Mouse (Mus musculus) heart, embryonic 15.5 days (tissue): ENCODE data around the gene Tekt3. TPM values are rescaled to one million over a fixed set of nuclear protein-coding genes. Genes with fewer than 3 reads are reported as not detected.

Experiments
- ATAC-seq: fragments of 200-750 bp; cut with Nextera tagmentation; replicated peaks from 2 replicates; pipeline ENCODE4 v1.8.0; 2017; ENCODE audit warnings: low read depth, moderate TSS enrichment; ENCODE audit not compliant: insufficient number of reproducible peaks, insufficient read depth, low FRiP score
- H3K27ac ChIP-seq: fragments of 300-500 bp; sonication (generic); 2 replicates; pipeline ENCODE4 v1.5.1; 2015; ENCODE audit warnings: mild to moderate bottlenecking, inconsistent platforms
- H3K27me3 ChIP-seq: fragments of 300-500 bp; sonication (generic); 2 replicates; pipeline ENCODE4 v1.6.1; 2015; ENCODE audit warnings: inconsistent platforms
- H3K36me3 ChIP-seq: fragments of 300-500 bp; sonication (generic); 2 replicates; pipeline ENCODE4 v1.6.1; 2015; ENCODE audit warnings: mild to moderate bottlenecking, inconsistent platforms
- H3K4me1 ChIP-seq: fragments of 300-500 bp; sonication (generic); replicated peaks from 2 replicates; pipeline ENCODE4 v1.6.1; 2015; ENCODE audit warnings: inconsistent platforms
- H3K4me2 ChIP-seq: fragments of 300-500 bp; sonication (generic); 2 replicates; pipeline ENCODE4 v1.6.1; 2015; ENCODE audit warnings: inconsistent platforms, mild to moderate bottlenecking, moderate library complexity
- H3K4me3 ChIP-seq: fragments of 300-500 bp; sonication (generic); 2 replicates; pipeline ENCODE4 v1.5.1; 2015; ENCODE audit warnings: mild to moderate bottlenecking, inconsistent platforms
- H3K9ac ChIP-seq: fragments of 300-500 bp; sonication (generic); 2 replicates; pipeline ENCODE4 v1.6.1; 2015; ENCODE audit warnings: mild to moderate bottlenecking, inconsistent platforms
- H3K9me3 ChIP-seq: fragments of 300-500 bp; sonication (generic); replicated peaks from 2 replicates; pipeline ENCODE4 v1.6.1; 2016; ENCODE audit warnings: inconsistent platforms
- WGBS: fragments of 180-500 bp; shearing (Covaris S2); methylation state at CpG from one replicate; pipeline ENCODE4 v1.1.7; 2015; ENCODE audit warnings: mixed read lengths; 5-methylcytosine and 5-hydroxymethylcytosine counted together
- polyA plus RNA-seq: library from polyadenylated mRNA; unstranded; fragments of >200 nt; fragmentation: Nextera tagmentation; extraction: Ambion mirVana; gene quantifications from 2 replicates; pipeline ENCODE4 v1.2.1, GENCODE M21; 2015

Gene Tekt3
- polyA plus RNA-seq, 1 experiment from 2014 or later, result not detected

DNA sequence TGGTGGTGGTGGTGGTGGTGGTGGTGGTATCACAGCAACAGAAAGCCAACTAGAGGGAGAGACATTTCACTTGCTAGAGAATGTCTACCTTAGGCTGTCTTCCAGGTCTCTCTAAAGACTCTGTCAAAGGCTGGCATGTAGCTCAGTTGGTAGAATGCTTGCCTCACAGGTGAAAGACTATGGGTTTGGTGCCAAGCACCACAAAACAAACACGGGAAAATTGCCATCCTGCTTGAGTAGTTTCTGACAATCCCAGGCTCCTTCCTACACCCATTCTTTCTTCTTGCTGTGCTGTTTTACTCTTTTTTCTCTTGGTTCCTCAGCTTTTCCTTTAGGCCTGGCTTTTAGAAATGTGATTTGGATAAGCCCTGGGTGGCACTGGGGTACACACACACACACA, 5.1 kb downstream of the Tekt3 start:
- no peaks in the 10 kb centered on the region; the same call in 1 of the 2 replicates for H3K4me1 ChIP-seq

DNA sequence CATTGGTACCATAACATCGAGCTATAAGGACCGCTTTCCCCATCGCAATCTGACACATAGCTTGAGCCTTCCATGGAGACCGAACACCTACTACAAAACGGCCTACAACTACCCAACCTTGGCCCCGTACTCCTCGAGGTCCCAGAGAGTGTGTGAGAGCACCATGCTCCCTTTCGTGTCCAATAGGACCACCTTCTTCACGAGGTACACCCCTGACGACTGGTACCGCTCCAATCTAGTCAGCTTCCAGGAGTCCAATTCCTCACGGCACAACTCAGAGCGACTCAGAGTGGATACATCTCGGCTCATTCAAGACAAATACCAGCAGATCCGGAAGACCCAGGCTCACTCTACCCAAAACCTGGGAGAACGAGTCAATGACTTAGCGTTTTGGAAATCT, 8.6 kb downstream of the Tekt3 start:
- Histone ChIP-seq H3K9ac (no peak overlapping the region), H3K4me1 (no peaks in the 10 kb centered on the region), H3K36me3 (no peaks in the 10 kb centered on the region), H3K27ac (no peak overlapping the region), H3K4me2 (no peak overlapping the region), H3K4me3 (no peak overlapping the region), H3K27me3 (no peaks in the 10 kb centered on the region), H3K9me3 (no peaks in the 10 kb centered on the region)
- 89% methylated on average over 17 of the region's 17 CpGs for whole genome bisulfite sequencing
- ATAC-seq, result no peak

More for the DNA sequence above, 5.1 kb downstream of the Tekt3 start:
- Histone ChIP-seq H3K4me3 (no peak overlapping the region), H3K27me3 (0 out of 2 replicates have a peak, but pooled peaks cover 3% of the 10 kb centered on the region), H3K4me2 (no peak overlapping the region), H3K27ac (no peak overlapping the region), H3K36me3 (no peaks in the 10 kb centered on the region), H3K9me3 (no peaks in the 10 kb centered on the region), H3K9ac (no peak overlapping the region)
- ATAC-seq, result no peak
- WGBS, result 64% methylated on average over 1 of the region's 1 CpGs

DNA sequence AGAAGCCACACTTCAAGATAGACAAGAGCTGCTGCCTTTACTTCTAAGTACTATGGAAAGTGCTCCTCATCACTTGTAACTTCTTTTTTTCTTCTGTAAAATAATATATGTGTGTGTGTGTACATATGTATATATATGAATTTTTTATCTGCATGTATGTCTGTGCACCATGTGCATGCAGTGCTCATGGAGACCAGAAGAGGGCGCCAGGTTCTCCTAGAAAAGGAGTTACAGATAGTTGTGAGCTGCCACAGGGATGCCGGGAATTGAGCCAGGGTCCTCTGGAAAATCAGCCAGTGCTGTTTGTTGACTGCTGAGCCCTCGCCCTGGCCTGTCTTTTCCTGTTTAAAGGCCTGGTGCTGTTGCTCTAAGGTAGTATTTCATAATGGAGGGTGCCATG, 23.1 kb downstream of the Tekt3 start:
- no peak overlapping the region for H3K9ac ChIP-seq
- no peak overlapping the region for H3K4me2 ChIP-seq
- H3K36me3 ChIP-seq, result no peaks in the 10 kb centered on the region
- WGBS, result 85% methylated on average over 3 of the region's 3 CpGs
- H3K4me1 ChIP-seq, result no peaks in the 10 kb centered on the region
- H3K4me3 ChIP-seq, result no peak overlapping the region
- no peaks in the 10 kb centered on the region for H3K9me3 ChIP-seq
- no peaks in the 10 kb centered on the region; the same call in 1 of the 2 replicates for H3K27me3 ChIP-seq
- H3K27ac ChIP-seq, result no peak overlapping the region
- no peak for ATAC-seq

DNA sequence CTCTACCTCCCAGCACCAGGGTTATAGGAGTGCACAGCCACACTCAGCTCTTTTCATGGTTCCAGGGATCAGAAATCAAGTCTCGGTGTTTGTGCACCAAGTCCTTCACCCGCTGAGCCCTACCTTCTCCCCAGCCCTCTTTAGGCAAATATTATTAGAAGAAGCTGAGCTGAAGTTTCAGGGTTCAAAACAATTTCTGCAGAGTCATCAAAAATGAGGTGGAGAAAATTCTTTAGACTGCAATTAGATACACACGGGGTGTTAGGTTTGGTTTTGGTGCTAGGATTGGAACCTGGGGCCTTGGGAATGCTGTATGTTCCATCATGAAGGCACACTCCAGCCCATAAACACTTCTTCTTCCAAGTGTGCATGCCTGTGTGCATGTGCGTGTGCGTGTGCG, 27.2 kb downstream of the Tekt3 start:
- no peak overlapping the region for H3K27ac ChIP-seq
- 0 out of 2 replicates have a peak, but pooled peaks cover 2% of the 10 kb centered on the region for H3K4me1 ChIP-seq
- no peak overlapping the region for H3K4me2 ChIP-seq
- H3K4me3 ChIP-seq, result no peak overlapping the region
- H3K27me3 ChIP-seq, result no peaks in the 10 kb centered on the region; the same call in 1 of the 2 replicates
- no peak overlapping the region for H3K9ac ChIP-seq
- H3K9me3 ChIP-seq, result no peaks in the 10 kb centered on the region
- no peaks in the 10 kb centered on the region for H3K36me3 ChIP-seq
- WGBS, result 87% methylated on average over 6 of the region's 6 CpGs
- no peak for ATAC-seq

DNA sequence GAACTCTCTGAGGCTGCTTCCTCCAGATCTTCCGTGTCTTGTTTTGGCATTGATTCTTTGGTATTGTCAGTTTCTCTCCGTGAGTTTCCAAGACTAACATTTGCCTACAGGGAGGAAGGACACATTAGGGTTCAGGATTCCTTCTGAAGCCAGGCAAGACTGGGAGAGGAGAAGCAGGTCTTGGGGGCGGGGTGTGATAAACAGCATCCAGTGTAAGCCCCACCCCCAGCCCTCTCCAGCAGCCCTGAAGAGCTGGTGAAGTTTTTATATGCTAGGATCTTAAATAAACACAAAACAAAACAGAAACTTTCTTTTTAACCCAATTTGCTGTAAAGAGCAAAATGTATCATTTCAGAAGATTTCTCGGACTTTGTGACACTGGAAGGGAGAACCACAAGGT, 28.8 kb downstream of the Tekt3 start:
- H3K4me2 ChIP-seq, result no peak overlapping the region
- ATAC-seq, result no peak

DNA sequence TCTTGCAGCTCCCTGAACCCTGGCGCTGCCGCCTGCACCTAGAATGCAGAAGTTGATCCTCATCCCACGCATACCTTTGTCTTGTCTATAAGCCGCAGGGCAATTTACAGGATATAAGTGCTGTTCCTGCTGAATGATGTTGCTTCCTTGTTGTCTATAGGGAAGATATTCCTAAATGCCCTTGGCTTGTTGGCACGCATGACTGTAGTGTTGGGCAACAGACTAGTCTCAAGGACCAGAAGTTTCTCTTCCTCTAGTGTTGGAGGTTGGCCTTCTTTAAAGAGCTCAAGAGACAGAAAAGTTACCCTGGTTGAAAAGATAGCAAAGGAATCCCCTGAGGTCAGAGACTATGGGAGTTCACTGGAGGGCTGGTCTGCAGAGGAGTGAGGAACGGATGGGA, 29.5 kb downstream of the Tekt3 start:
- H3K9ac ChIP-seq, result no peak overlapping the region
- no peak overlapping the region for H3K4me3 ChIP-seq
- no peaks in the 10 kb centered on the region for H3K9me3 ChIP-seq
- H3K4me2 ChIP-seq, result no peak overlapping the region
- no peak overlapping the region for H3K27ac ChIP-seq
- H3K4me1 ChIP-seq, result 0 out of 2 replicates have a peak, but pooled peaks cover 2% of the 10 kb centered on the region
- 78% methylated on average over 6 of the region's 6 CpGs for WGBS
- ATAC-seq, result no peak
- no peaks in the 10 kb centered on the region; the same call in 1 of the 2 replicates for H3K27me3 ChIP-seq
- no peaks in the 10 kb centered on the region for H3K36me3 ChIP-seq

More for the DNA sequence above, 28.8 kb downstream of the Tekt3 start:
- H3K27me3 ChIP-seq, result no peaks in the 10 kb centered on the region; the same call in 1 of the 2 replicates
- 0 out of 2 replicates have a peak, but pooled peaks cover 2% of the 10 kb centered on the region for H3K4me1 ChIP-seq
- no peak overlapping the region for H3K4me3 ChIP-seq
- no peaks in the 10 kb centered on the region for H3K36me3 ChIP-seq
- no peaks in the 10 kb centered on the region for H3K9me3 ChIP-seq
- H3K27ac ChIP-seq, result no peak overlapping the region
- H3K9ac ChIP-seq, result no peak overlapping the region
- WGBS, result 35% methylated on average over 4 of the region's 4 CpGs

DNA sequence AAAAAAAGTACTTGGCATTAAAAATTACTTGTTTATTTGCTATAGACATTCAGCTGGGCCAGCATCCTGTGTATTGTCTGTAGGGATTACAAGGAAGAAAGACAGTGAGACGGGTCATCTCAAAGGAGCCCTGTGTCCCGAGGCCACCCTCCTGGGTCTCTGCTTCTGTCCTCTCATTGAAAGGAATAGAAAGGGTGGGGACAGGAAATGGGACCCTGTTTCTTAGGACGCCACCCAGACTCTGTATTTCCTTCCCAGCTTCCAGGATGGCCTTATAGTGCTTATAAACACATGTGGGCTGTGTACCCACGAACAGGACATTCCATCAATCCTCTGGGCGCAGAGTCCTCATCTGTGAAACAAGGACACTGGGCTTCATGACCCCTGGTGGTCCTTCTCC, 30.8 kb downstream of the Tekt3 start:
- no peaks in the 10 kb centered on the region for H3K27me3 ChIP-seq
- no peak overlapping the region for H3K9ac ChIP-seq
- H3K4me2 ChIP-seq, result no peak overlapping the region
- 0 out of 2 replicates have a peak, but pooled peaks cover 2% of the 10 kb centered on the region for H3K4me1 ChIP-seq
- H3K27ac ChIP-seq, result no peak overlapping the region
- no peak for ATAC-seq
- H3K4me3 ChIP-seq, result no peak overlapping the region
- 70% methylated on average over 5 of the region's 5 CpGs for WGBS
- H3K36me3 ChIP-seq, result no peaks in the 10 kb centered on the region
- H3K9me3 ChIP-seq, result no peaks in the 10 kb centered on the region

DNA sequence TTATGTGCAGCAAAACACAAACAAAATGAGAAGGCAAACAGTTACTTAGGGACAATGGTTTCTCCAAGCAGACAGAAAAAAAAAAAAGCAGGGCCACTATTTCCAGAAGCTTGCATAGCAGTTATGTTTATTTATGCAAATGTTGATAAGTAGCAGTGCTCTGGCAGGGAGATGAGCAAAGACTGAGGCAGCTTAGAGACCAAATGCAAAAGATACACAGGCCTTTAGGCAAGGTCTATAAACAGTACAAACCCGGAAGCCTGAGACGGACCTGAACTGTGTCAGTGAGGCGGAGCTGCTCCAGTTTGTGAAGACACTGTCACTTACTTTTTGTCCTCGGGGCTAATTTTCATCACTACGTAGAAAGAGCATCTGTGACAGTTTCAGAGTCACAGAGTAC, 32.1 kb downstream of the Tekt3 start:
- Histone ChIP-seq H3K9me3 (no peaks in the 10 kb centered on the region), H3K27ac (no peak overlapping the region), H3K36me3 (no peaks in the 10 kb centered on the region), H3K27me3 (no peaks in the 10 kb centered on the region), H3K4me3 (no peak overlapping the region), H3K9ac (no peak overlapping the region), H3K4me2 (no peak overlapping the region), H3K4me1 (0 out of 2 replicates have a peak, but pooled peaks cover 2% of the 10 kb centered on the region)
- WGBS, result 66% methylated on average over 5 of the region's 5 CpGs
- ATAC-seq, result no peak

DNA sequence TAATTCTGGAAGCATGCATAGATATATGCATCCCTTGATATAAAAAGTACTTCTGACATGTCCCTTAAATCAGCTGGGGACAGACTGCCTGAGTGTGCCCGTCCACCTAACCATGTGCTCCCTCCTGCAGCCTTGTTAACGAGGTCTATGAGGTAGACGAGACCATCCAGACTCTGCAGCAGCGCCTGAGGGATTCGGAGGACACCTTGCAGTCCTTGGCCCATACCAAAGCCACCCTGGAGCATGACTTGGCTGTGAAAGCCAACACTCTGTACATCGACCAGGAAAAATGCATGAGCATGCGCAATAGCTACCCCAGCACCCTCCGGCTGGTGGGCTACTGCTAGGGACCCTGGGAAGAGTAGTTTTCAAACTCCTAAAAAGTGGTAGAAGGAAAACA, 33.0 kb downstream of the Tekt3 start:
- 0 out of 2 replicates have a peak, but pooled peaks cover 2% of the 10 kb centered on the region for H3K4me1 ChIP-seq
- no peaks in the 10 kb centered on the region for H3K27me3 ChIP-seq
- H3K9ac ChIP-seq, result no peak overlapping the region
- H3K36me3 ChIP-seq, result no peaks in the 10 kb centered on the region
- H3K9me3 ChIP-seq, result no peaks in the 10 kb centered on the region
- H3K4me3 ChIP-seq, result no peak overlapping the region
- no peak overlapping the region for H3K27ac ChIP-seq
- no peak overlapping the region for H3K4me2 ChIP-seq
- WGBS, result 81% methylated on average over 8 of the region's 8 CpGs
- ATAC-seq, result no peak

DNA sequence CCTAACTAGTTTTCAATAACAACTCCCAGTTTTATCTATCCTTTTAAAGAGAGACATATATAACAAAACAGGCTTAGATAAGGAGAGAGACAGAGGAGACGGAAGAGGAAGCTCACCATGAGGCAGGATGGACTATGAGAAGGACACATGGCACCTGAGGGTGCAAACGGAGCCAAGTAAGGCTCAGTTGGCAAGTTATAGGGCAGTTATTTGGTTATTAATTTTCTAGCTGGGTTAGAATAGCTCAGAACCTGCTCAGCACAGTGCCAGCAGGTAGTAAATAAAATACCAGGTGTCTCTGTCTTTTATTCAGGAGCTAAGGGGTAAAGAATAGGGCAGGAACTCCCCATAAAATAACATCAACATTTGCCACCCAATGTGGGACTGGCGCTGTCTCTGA, 36.6 kb downstream of the Tekt3 start:
- no peak overlapping the region for H3K27ac ChIP-seq
- H3K4me2 ChIP-seq, result no peak overlapping the region
- no peaks in the 10 kb centered on the region for H3K36me3 ChIP-seq
- ATAC-seq, result no peak
- H3K4me1 ChIP-seq, result no peaks in the 10 kb centered on the region
- H3K27me3 ChIP-seq, result no peaks in the 10 kb centered on the region; the same call in 1 of the 2 replicates
- no peak overlapping the region for H3K9ac ChIP-seq
- no peak overlapping the region for H3K4me3 ChIP-seq
- 73% methylated on average over 3 of the region's 3 CpGs for WGBS
- no peaks in the 10 kb centered on the region for H3K9me3 ChIP-seq

DNA sequence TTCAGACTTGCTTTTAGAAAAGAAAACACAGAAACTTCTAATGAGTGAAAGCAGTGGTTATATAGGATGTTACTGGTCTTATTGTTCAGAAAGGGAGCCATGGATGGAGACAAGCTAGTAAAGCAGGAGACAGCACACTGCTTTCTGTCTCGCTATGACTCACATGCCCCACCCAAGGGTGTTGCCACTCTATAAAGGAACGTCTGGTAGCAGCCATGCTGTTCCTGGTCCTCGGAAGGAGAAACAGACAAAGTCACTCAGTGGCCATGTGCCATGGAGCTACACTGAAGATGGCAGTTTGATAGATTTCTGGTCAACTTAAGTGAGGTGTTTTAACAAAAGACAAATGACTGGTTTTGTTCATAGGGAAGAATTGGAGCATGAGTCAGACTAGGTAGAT, 37.9 kb downstream of the Tekt3 start:
- H3K4me1 ChIP-seq, result no peaks in the 10 kb centered on the region
- ATAC-seq, result no peak
- H3K27me3 ChIP-seq, result no peaks in the 10 kb centered on the region; the same call in 1 of the 2 replicates
- no peaks in the 10 kb centered on the region for H3K9me3 ChIP-seq
- 58% methylated on average over 3 of the region's 3 CpGs for WGBS
- no peak overlapping the region for H3K4me2 ChIP-seq
- H3K27ac ChIP-seq, result no peak overlapping the region
- H3K4me3 ChIP-seq, result no peak overlapping the region
- no peaks in the 10 kb centered on the region for H3K36me3 ChIP-seq
- H3K9ac ChIP-seq, result no peak overlapping the region

DNA sequence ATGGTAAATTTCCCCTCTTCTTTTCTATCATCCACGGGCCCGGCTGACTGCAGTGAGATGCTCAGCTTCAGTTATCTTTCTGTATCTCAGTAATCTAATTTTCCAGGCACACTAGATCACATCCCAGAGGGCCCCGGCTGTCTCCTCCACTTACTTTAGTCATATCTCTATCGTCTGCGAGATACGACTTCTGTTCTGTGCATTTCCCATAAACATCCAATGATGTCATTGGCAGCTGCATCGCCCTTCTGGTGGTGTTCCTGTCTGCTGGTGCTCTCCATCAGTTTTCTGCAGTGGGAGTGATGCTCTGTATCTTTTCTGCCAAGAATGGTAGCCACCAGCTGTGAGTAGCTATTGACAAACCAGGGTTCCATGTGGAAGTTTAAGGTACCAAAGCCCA, 41.8 kb downstream of the Tekt3 start:
- no peak overlapping the region for H3K4me2 ChIP-seq
- no peaks in the 10 kb centered on the region for H3K36me3 ChIP-seq
- no peaks in the 10 kb centered on the region; the same call in 1 of the 2 replicates for H3K27me3 ChIP-seq
- no peak for ATAC-seq
- H3K9me3 ChIP-seq, result no peaks in the 10 kb centered on the region
- H3K9ac ChIP-seq, result no peak overlapping the region
- no peak overlapping the region for H3K4me3 ChIP-seq
- no peak overlapping the region for H3K27ac ChIP-seq
- H3K4me1 ChIP-seq, result no peaks in the 10 kb centered on the region
- 69% methylated on average over 7 of the region's 7 CpGs for WGBS
